Mouse (Mus musculus): ENCODE measurements around the gene Traf3.

The Traf3 gene

DNA sequence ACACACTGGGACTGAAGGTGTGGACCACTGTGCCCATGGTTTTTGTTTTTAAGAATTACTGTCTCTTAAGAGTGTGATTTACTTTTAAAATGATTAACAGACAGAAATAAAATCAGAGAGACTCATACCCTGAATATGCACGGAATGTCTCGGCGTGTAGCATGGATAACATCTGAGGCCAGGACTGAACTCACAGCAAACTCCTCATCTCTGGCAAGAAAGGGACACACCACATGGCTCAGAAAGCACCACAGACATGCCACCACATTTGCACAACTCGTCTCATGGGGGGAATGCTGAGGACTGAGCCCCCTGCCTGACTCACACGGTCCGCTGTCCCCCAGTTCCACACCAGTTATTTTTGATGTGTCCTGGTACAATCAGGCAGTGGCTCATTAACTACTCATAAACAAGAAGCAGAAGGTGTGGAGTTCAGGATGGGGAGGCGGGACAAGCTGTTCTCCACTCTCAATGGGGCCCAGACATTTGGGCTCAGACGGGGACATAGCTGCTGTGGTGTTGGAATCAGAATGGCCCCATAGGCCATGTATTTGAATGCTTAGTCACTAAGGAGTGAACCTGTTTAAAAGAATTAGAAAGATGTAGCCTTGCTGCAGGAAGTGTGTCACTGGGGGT, 137.7 kb downstream of the Traf3 start:
- DNase-seq (ENCODE audit: extremely low spot score, low read depth, low spot score) = no peak

DNA sequence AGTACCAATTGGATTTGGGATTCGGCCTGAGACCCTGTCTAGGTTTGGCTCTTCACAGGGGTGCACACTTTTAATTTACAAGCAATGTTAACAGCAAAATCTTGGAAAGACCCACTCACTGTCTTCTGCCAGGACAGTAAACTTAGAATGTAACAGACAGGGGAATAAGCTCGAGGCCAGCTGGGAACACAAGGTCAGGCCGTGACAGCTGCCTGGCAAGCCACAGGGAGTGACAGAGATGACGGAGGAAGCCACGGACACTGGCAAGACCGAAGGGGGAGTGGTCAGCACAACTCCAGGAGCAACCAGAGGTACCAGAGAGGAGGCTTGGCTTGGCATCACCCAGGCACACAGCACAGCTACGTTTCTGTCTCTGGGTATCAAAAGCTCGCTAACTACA, 140.7 kb downstream of the Traf3 start:
- DNase-seq (ENCODE audit: extremely low spot score, low read depth, low spot score) = no peak

DNA sequence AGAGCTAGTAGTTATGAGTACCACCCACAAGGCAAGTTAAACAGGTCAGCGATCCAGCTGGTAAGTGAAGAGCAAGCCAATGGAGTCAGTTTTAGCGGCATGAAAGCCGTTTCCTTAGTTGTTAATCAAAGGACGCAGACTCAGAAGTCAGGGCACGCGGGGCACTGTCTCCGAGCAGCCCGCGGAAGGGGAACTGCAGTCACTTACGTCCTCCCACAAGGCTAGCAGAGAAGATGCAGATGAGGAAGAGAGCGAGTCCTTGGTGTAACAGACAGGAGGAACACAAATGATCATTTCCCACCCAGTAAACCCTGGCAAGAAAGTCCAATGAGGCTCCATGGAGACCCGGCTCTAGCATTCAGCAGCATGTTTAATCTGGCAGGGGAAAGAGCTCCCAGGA, 143.1 kb downstream of the Traf3 start:
- no peak for DNase-seq (ENCODE audit: extremely low spot score, low read depth, low spot score)

DNA sequence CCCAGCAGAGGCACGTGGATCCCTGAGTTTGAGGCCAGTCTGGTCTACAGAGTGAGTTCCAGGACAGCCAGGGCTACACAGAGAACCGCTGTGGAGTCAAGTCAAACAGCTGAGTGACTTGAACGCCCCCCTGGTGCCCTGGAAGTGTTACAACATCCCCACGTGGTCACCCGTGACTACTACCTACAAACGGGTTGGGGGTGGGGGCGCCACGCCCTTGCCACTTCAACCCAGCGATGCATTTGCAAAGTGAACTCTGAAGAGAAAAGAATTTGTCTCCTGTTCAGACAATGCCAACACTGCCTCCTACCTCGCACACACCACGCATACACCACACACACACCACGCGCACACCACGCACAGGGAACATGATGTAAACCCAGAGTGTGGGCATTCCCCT, 143.8 kb downstream of the Traf3 start:
- DNase-seq (ENCODE audit: extremely low spot score, low read depth, low spot score) = no peak

DNA sequence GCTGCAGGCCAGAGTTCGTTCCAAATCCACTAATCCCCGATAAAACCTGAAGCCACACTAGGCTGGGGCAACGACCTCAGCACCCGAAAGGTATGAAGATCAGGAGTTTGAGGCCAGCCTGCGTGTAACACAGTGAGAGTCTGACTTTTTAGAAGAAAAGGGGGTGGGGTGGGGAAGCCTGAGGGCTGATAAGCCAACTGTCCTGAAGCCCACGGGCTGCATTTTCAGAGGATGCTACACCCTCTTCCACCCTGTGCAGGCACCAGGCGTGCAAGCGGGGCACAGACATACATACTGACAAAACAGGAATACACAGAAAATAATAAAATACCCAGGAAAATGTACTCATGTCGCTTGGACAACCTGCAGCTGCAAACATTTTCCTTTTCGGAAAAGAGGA, 145.6 kb downstream of the Traf3 start:
- no peak for DNase-seq (ENCODE audit: extremely low spot score, low read depth, low spot score)

DNA sequence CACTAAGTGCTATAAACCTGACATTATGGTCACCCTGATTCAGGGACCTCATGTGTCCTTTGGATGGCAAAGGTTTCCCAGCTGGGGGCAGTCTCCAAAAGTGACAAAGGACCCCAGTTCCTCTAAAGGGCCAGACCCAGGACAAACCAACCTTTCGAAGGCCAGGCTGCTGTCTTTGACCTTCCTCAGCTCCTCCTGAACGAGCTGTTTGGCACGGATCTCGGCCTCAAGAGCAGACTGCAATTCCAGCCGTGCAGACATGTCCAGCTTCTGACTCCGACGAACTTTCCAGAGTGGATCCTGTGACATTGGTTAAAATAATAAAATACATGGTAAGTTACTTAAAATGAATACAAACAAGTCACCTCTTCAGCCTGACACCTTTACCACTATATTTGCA, 148.1 kb downstream of the Traf3 start:
- DNase-seq (ENCODE audit: extremely low spot score, low read depth, low spot score) = no peak
